Mouse (Mus musculus) common myeloid progenitor, adult 5-6 weeks (primary cell): ENCODE data around the gene Fcrls. TPM values are rescaled to one million over a fixed set of nuclear protein-coding genes. Genes with fewer than 3 reads are reported as not detected.

Experiments
- ATAC-seq: replicated peaks from 2 replicates; pipeline ENCODE4 v1.8.0; 2016; ENCODE audit warnings: low read depth, mild to moderate bottlenecking, moderate TSS enrichment, inconsistent platforms; ENCODE audit not compliant: poor library complexity, severe bottlenecking
- total RNA-seq: library from RNA; stranded (forward); fragments of 200-1000, 187-1606 nt; gene quantifications from 2 replicates; pipeline ENCODE4 v1.2.3, GENCODE M21; 2017

Fcrls gene
- not detected in 2 replicates for total RNA-seq

DNA sequence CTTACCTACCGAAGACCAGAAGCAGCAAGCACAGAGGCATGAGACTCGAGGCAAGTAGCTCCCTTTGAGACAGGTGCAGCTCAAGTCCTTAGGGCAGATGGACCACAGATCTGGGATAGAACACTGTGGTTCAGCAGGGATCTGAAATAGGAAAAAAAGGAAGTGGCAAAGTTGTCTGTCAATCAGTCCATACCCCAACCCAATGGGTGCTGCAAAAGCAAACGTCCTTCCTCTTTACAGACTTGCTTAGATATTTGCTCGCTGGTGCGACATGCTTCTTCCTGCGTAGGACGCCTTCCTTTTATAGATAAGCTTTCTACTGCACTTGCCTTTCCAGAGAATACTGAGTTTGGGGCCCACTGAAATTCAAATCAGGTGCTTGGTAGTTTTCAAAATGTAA lies at the start of gene Fcrls:
Fcrls (minus strand) TSS at position 303 of the 400 bp plus-strand sequence.
- peak; percentile 92 for ATAC-seq

DNA sequence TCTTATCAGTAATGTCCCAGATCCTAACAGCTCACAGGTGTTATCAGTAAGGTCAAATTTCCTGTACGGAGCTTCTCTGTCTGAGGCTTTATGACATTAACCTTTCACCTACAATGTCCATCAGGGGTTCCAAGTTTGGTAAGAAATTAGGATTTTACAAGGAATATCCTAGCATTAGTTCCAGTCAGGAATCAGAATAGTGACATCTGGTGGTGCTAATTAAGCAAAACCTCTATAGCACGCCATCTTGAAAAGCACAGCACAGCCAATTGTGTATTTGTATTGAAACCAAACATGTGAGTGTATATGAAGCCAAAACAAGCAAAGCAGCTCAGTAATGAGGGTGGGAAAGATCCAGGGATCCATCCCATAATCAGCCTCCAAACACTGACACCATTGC lies 46.4 kb upstream of the Fcrls start:
- ATAC-seq: no peak

DNA sequence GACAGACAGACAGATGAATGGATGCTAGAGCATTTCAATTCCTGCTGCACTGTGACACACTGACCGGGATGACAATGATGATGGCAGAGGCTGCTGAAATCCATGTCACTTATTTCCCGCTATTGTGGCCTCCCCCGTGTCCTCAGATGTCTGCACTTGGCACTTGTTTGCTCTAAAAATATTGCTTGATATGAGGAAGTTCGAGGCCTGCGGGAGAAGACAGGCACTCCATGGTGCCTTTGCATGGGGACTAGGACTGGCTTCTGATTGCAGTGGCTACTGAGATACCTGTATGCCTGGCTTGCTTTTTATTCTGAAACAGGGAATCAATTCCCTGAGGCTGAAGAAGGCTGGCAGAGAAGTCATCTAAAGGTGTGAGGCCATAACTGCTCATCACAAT lies 36.4 kb upstream of the Fcrls start:
- ATAC-seq: no peak

DNA sequence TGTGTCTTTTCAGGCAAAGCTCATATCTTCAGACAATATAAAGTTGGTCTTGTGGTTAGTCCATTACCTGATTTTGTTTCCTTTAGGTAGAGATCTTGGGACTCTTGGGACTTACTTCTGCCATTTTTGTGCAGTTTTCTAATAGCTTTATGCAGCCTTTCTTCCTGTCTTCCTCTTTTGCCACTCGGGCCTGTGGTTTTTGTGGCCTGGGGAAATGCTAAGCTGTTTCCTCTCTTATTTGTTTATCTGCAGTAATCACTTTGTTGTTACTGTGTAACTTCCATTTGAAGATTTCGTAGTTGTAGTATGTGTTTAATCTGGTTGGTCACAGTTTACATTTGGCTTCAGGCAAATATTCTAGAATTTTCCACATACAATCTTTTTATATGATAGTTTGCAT lies 10.8 kb upstream of the Fcrls start:
- ATAC-seq: peak; percentile 98

DNA sequence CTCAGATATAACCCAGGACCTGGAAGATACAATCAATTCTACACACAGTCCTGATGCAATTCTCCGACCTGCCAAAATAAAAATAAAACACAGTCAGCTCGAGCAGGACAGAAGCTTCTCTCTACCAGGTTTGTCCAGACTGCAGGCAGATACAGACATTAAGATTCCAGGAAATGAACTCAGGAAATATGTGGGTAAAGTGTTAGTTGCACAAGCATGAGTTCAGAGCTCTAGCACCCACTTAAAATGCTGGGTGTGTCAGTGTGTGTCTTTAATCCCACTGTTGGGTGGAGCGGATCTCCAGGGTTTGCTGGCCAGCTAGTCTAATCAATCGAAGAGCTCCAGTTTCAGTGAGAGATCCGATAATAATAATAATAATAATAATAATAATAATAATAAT lies 3.0 kb upstream of the Fcrls start:
- ATAC-seq: peak; percentile 52; the same call in 1 of the 2 replicates

DNA sequence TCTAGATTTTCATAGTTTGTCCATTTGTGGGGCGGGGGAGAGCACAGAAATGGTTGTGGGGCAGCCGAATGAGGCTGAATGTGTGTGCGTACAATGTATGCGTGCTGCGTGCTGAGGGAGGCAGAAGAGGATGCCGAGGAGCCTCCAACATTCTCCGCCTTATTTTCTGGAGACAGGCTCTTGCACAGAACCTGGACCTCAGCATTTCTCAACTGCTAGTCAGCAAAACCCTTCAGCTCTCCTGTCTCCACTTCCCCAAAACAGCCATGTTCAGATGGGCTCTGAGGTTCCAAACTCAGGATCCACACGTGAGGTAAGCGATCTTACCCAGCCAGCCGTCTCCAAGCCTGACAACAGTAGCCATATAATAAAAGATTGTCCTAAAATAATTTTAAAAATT lies 8.3 kb downstream of the Fcrls start:
- ATAC-seq: no peak

DNA sequence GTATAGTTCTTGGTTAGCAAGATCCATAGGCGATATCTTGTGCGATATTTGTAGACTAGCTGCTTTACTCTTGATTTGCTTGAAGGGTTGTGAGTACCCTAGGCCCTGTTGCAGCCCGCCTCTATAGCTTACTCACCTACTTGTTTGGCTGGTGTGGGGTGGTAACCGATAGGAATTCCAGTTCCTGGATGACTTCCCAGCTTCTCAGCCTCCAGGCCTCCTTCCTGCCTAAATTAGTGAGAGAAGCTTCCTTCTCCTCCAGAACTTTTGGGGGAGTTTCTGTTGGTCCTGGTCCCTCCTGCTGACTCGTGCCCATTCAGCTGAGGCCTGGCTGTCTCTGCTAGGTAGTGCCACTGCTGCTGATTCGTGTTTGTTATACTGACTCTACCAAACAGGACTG lies 14.0 kb downstream of the Fcrls start:
- ATAC-seq: no peak

DNA sequence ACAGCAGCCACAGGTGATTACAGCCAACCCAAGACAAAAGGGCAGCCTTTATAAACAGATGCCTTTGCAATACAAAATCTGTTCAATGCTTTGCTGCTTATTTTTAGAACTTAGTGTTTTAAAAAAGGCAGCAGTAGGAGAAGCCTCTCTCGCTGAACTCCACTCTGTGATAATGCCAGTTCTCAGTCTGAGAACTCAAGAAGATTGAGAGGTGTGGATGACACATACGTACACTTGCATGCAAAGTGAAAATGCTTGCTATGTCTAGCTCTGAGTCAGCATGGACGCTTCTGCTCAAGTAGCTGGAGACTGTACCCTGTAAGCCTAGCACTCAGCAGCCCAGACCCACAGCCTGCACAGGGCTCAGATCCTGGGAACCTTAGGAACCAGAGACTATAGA lies 16.2 kb downstream of the Fcrls start:
- no peak for ATAC-seq

DNA sequence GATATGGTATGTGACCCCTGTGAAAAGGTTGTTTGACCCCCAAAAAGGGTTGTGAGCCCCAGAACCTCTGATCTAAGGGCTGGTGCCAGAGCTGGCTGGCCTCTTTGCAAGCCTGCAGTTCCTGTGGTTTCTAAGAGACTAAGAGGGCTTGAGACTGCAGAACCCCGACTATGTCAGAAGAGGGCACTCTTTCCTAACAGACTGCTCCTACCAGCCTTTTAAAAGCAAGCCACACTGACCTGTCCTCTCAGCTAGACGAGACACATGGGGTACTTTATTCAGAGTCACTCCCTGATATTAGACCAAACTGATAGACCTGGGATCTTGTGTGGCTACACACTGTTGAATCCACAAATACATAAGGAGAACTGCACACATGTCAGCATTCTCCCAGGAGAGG lies 19.9 kb downstream of the Fcrls start:
- ATAC-seq: peak; percentile 84

DNA sequence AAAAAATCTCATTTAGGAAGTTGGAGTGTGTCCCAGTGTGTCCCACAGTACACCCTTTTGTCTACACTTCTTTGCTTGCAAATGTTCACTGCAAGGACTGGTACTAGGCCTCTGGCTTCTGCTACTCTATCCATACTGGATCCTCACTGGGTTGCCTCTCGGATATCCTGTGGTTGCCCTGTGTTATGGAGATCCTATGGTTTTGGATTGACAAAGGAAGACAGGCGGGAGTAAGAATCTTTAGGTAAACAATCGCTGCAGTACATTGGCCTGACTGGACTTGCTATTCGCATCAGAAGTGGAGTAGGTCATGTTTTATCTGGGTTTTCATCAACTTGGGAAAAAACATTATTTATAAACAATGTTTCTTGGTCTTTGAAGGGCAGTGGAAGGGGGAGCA lies 22.6 kb downstream of the Fcrls start:
- no peak for ATAC-seq

DNA sequence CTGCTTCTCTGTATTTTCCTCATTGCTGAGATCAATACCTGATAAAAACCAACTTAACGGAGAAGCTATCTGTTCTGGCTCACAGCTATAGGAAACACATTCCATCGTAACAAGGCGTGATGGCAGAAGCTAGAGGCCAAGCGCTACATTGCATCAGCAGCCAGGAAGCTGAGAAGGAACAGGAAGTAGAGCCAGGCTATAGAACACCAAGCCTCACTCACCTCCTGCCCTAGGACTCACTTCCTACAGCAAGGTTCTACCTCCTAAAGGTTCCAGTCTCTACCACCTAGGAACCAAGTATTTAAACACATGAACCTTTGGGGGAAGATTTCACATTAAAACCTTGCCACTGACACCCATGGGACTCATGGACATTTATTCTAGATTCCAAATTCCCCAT lies 39.9 kb downstream of the Fcrls start:
- no peak for ATAC-seq

DNA sequence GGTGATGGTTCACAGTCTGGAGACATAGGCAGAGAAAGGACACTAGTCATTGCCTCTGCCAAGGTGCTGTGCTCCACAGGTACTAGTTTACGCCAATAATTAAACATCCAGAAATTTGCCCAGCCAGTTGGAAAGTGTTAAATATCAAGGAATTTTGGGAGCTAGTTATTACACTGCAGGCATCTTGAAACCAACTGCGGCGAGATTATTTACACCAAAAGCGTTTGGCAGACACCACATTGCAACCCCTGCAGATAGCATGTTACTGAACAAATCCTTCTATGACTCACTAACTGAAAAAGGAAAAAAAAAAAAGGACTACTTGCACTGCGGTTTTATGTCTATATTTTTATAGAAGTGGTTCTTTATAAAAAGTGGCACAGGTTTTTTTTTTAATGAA lies 41.2 kb downstream of the Fcrls start:
- no peak for ATAC-seq

DNA sequence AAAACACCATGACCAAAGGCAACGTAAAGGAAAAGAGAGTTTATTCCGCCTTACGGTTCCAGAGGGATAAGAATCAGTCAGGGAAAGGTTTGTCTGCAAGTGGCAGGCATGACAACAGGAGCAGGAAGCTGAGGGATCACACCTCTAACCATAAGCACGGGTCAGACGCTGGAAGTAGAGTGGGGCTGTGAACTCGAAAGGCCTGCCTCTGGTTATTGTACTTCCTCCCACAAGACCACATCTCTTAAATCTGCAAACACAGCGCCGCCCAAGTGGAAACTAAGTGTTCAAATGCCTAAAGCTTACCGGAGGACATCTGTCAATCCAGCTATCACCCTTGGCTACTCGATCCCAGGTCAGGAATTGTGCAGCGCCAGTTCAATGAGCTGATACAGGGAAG lies 48.4 kb downstream of the Fcrls start:
- ATAC-seq: no peak

DNA sequence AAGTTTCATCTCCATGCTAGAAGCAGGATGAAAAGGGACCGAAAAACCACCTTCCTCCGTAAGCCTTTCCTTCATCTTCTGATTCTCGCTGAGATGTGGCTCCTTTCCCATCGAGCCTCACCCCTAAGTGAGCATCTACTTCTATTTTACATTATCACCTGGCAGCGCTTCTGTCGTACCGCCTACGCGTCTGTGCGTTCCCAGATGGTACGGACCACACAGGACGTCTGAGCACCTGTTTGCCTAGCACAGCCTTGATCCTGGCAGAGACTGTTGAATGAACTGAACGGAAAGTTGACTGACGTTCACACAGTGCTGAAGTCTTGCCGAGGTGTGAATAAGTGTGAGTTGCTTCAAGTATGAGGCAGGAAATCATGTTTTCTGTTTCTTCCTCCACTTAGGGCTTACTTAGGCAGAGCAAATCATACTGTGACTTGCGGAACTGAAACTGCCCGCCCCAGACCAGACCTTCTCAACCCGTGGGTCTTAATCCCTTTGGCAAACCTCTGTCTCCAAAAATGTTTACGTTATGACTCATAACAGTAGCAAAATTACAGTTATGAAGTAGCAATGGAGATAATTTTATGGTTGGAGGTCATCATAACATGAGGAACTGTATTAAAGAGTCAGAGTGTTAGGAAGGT lies 49.2 kb downstream of the Fcrls start:
- no peak for ATAC-seq

DNA sequence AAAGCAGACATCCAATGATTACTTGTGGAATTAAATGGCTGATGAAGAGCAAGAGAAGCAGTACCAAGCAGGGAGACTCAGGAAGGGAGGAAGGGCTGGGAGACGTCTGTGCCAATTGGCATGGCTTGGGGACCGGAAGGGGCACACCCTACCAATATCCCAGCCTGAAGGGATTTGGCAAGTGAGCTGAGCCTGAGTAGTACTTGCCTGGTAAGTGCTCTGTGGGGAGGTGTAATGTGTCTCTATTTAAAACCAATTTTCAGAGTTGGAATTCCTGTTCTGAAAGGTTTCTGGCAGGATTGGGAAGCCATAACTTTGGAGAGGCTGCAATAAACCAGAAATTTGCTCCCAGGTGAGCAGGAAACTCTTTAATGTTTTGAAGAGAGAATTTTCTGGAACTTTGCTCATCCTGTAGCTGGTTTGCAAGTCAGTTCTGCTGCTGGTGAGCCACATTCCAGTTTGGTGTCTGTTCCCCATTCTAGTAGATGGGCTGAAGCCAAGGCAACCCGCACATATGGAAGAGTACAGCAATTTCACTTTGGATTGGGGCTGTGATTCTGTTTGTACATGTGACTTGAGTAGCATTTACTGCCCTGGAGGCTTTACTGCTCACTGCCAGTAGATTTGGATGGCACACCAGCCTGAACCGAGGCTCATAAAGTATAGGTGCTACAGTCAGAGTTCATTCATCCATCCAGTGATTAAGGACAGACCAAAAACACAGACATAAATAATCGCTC lies 57.0 kb downstream of the Fcrls start:
- ATAC-seq: no peak

Other genes starting within 250 kb of the Fcrls start
- 0.41 TPM in 1 of 2 replicates, not detected in the other for gene Kirrel, start 89.0 kb downstream of the Fcrls start, total RNA-seq
- 0.29 and 0.37 TPM in 2 replicates for gene Cd5l, start 94.1 kb upstream of the Fcrls start, total RNA-seq
- 1.1 and 2.9 TPM in 2 replicates for gene Fcrl1, start 112.6 kb upstream of the Fcrls start, total RNA-seq
- not detected in 2 replicates for gene Fcrl5, start 172.0 kb upstream of the Fcrls start, total RNA-seq